Mouse (Mus musculus) embryonic facial prominence, embryonic 15.5 days (tissue): ENCODE measurements around the gene Gm49358. TPM values are rescaled to one million over a fixed set of nuclear protein-coding genes. Genes with fewer than 3 reads are reported as not detected.

Source experiments
- ATAC-seq: fragments of 200-750 bp; cut with Nextera tagmentation; 2 replicates; pipeline ENCODE4 v1.8.0; 2017; ENCODE audit warnings: low read depth, moderate TSS enrichment; ENCODE audit not compliant: insufficient number of reproducible peaks, low FRiP score, low TSS enrichment
- H3K27ac ChIP-seq: fragments of 300-500 bp; sonication (generic); replicated peaks from 2 replicates; pipeline ENCODE4 v1.5.1; 2015; ENCODE audit warnings: mild to moderate bottlenecking, inconsistent platforms
- H3K27me3 ChIP-seq: fragments of 300-500 bp; sonication (generic); 2 replicates; pipeline ENCODE4 v1.6.1; 2015; ENCODE audit warnings: inconsistent platforms
- H3K36me3 ChIP-seq: fragments of 300-500 bp; sonication (generic); 2 replicates; pipeline ENCODE4 v1.6.1; 2015; ENCODE audit warnings: mild to moderate bottlenecking, inconsistent platforms
- H3K4me1 ChIP-seq: fragments of 300-500 bp; sonication (generic); 2 replicates; pipeline ENCODE4 v1.6.1; 2015; ENCODE audit warnings: inconsistent platforms
- H3K4me2 ChIP-seq: fragments of 300-500 bp; sonication (generic); replicated peaks from 2 replicates; pipeline ENCODE4 v1.6.1; 2015; ENCODE audit warnings: mild to moderate bottlenecking, inconsistent platforms
- H3K4me3 ChIP-seq: fragments of 300-500 bp; sonication (generic); replicated peaks from 2 replicates; pipeline ENCODE4 v1.5.1; 2015; ENCODE audit warnings: mild to moderate bottlenecking, inconsistent platforms
- H3K9ac ChIP-seq: fragments of 300-500 bp; sonication (generic); 2 replicates; pipeline ENCODE4 v1.6.1; 2015; ENCODE audit warnings: inconsistent platforms
- H3K9me3 ChIP-seq: fragments of 300-500 bp; sonication (generic); replicated peaks from 2 replicates; pipeline ENCODE4 v1.6.1; 2016; ENCODE audit warnings: inconsistent platforms
- WGBS: fragments of 180-500 bp; shearing (Covaris S2); methylation state at CpG from one replicate; pipeline ENCODE4 v1.1.7; 2015; 5-methylcytosine and 5-hydroxymethylcytosine counted together
- polyA plus RNA-seq: library from polyadenylated mRNA; unstranded; fragments of >200 nt; fragmentation: Nextera tagmentation; extraction: Ambion mirVana; gene quantifications from 2 replicates; pipeline ENCODE4 v1.2.1, GENCODE M21; 2015

The Gm49358 gene
- polyA plus RNA-seq, 1 experiment from 2014 or later = not detected

- no peak overlapping the region for H3K9ac ChIP-seq
- WGBS = 84% methylated on average over 1 of the region's 1 CpGs
- H3K27me3 ChIP-seq = no peaks in the 10 kb centered on the region
- ATAC-seq = no peak
- no peak overlapping the region for H3K4me2 ChIP-seq
- no peak overlapping the region for H3K27ac ChIP-seq
- no peaks in the 10 kb centered on the region for H3K4me1 ChIP-seq
- H3K4me3 ChIP-seq = no peak overlapping the region
- no peaks in the 10 kb centered on the region for H3K36me3 ChIP-seq
- no peaks in the 10 kb centered on the region for H3K9me3 ChIP-seq
Observed at GRCm38 (mm10) chr10:86761236-86761635, 2.5 kb upstream of the Gm49358 start.

DNA sequence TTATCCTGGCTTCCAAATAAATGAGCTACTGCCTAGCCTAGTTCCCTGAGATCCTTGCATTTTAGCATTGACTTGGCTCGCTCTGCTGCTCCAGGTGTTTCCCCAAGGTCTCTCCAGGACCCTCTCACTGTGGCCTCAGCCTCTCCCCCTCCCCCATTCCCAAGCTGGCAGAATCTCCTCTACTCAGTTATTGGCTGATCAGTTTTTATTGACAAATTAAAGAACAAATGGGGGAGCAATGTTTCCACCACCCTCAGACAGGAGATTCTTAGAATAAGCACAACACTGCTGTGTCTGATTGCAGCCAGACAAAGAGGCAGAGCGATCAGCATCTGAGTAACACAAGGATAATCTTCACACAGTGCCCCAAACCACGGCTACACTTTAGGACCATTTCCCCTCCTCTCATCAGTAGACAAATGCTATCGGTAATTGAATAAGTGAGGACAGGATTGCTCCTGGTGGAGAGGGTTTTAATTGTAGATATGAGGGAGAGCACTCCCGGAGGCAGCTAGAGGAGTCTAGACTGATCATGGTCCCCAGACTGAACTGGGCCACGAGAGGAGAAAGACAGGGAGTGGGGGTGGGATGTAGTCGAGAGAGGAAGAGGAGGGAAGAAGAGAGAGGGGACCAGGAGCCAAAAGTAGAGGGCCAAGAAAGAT lies 1.9 kb upstream of the Gm49358 start:
- ATAC-seq = no peak
- no peak overlapping the region for H3K4me2 ChIP-seq
- H3K4me1 ChIP-seq = no peaks in the 10 kb centered on the region
- H3K36me3 ChIP-seq = no peaks in the 10 kb centered on the region
- H3K9me3 ChIP-seq = no peaks in the 10 kb centered on the region
- H3K9ac ChIP-seq = no peak overlapping the region
- 41% methylated on average over 7 of the region's 7 CpGs for WGBS
- H3K27me3 ChIP-seq = no peaks in the 10 kb centered on the region
- no peak overlapping the region for H3K4me3 ChIP-seq
- no peak overlapping the region for H3K27ac ChIP-seq

DNA sequence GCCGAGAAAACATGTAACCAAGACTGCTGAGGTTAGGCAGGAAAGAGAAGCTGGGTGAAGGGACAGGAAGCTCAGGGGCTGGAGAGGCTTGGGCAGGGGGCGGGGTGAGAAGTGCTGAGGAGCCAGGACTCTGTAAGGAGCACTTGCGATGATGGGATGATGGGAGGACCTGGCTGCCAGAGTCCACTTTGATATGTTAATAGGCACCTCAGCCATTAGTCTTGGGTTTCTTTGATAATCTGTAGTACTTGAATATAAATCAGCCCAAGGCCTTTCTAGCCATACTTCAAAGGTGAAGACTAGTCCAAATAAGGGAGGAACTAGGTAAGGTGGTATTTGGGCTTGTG lies 1.4 kb upstream of the Gm49358 start:
- Histone ChIP-seq H3K4me3 (no peak overlapping the region), H3K9me3 (no peaks in the 10 kb centered on the region), H3K4me2 (no peak overlapping the region), H3K9ac (no peak overlapping the region), H3K36me3 (no peaks in the 10 kb centered on the region), H3K27me3 (no peaks in the 10 kb centered on the region), H3K27ac (no peak overlapping the region), H3K4me1 (no peaks in the 10 kb centered on the region)
- ATAC-seq = no peak
- 64% methylated on average over 3 of the region's 3 CpGs for WGBS

- 87% methylated on average over 4 of the region's 4 CpGs for WGBS
- ATAC-seq = no peak
- no peaks in the 10 kb centered on the region for H3K9me3 ChIP-seq
- H3K27ac ChIP-seq = no peak overlapping the region
- no peak overlapping the region for H3K4me2 ChIP-seq
- no peak overlapping the region for H3K9ac ChIP-seq
- H3K27me3 ChIP-seq = no peaks in the 10 kb centered on the region
- H3K4me3 ChIP-seq = no peak overlapping the region
- no peaks in the 10 kb centered on the region for H3K36me3 ChIP-seq
- 0 out of 2 replicates have a peak, but pooled peaks cover 4% of the 10 kb centered on the region for H3K4me1 ChIP-seq
Observed at GRCm38 (mm10) chr10:86765344-86765966, 1.7 kb downstream of the Gm49358 start.

DNA sequence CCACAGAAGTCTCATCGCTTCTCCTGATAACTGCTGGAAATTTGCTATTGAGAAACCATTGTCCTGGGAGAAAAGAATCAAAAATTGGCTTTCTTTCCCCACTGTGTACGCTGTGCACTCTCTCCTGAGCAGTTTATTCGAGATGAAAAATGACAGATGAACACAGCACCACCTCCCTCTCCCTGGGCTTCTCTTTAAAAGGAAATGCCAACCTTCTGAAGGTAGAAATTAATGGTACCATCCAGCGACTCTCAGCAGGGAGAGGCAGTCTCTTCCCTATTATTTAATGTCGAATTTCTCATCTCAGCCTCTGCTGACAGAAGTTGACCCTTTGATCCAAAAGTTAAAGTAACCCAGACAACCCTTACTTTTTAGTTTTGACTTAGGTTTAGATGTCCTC lies 5.4 kb downstream of the Gm49358 start:
- Histone ChIP-seq H3K27me3 (no peaks in the 10 kb centered on the region), H3K9ac (no peak overlapping the region), H3K36me3 (no peaks in the 10 kb centered on the region), H3K27ac (no peak overlapping the region), H3K4me1 (0 out of 2 replicates have a peak, but pooled peaks cover 4% of the 10 kb centered on the region), H3K4me2 (no peak overlapping the region), H3K9me3 (no peaks in the 10 kb centered on the region), H3K4me3 (no peak overlapping the region)
- 58% methylated on average over 5 of the region's 5 CpGs for WGBS
- ATAC-seq = no peak

- ATAC-seq = no peak
- no peak overlapping the region for H3K9ac ChIP-seq
- H3K4me3 ChIP-seq = no peak overlapping the region
- no peak overlapping the region for H3K27ac ChIP-seq
- 0 out of 2 replicates have a peak, but pooled peaks cover 4% of the 10 kb centered on the region for H3K4me1 ChIP-seq
- H3K27me3 ChIP-seq = no peaks in the 10 kb centered on the region
- WGBS = 47% methylated on average over 4 of the region's 4 CpGs
- no peaks in the 10 kb centered on the region for H3K9me3 ChIP-seq
- H3K4me2 ChIP-seq = no peak overlapping the region
- H3K36me3 ChIP-seq = no peaks in the 10 kb centered on the region
Observed at GRCm38 (mm10) chr10:86769797-86770196, 6.0 kb downstream of the Gm49358 start.

- H3K27me3 ChIP-seq = no peaks in the 10 kb centered on the region
- H3K36me3 ChIP-seq = no peaks in the 10 kb centered on the region
- no peak overlapping the region for H3K4me2 ChIP-seq
- H3K4me3 ChIP-seq = no peak overlapping the region
- WGBS = 74% methylated on average over 5 of the region's 5 CpGs
- 0 out of 2 replicates have a peak, but pooled peaks cover 4% of the 10 kb centered on the region for H3K4me1 ChIP-seq
- H3K27ac ChIP-seq = no peak overlapping the region
- H3K9me3 ChIP-seq = no peaks in the 10 kb centered on the region
- no peak for ATAC-seq
- H3K9ac ChIP-seq = no peak overlapping the region
Observed at GRCm38 (mm10) chr10:86771701-86772100, 7.9 kb downstream of the Gm49358 start.

GRCm38 (mm10) chr10:86772231-86772631 lies 8.5 kb downstream of the Gm49358 start:
- H3K4me3 ChIP-seq = no peak overlapping the region
- no peaks in the 10 kb centered on the region for H3K27me3 ChIP-seq
- 52% methylated on average over 6 of the region's 6 CpGs for WGBS
- H3K4me1 ChIP-seq = 0 out of 2 replicates have a peak, but pooled peaks cover 4% of the 10 kb centered on the region
- no peak overlapping the region for H3K27ac ChIP-seq
- no peak overlapping the region for H3K9ac ChIP-seq
- no peaks in the 10 kb centered on the region for H3K36me3 ChIP-seq
- no peak for ATAC-seq
- no peaks in the 10 kb centered on the region for H3K9me3 ChIP-seq
- no peak overlapping the region for H3K4me2 ChIP-seq

- Histone ChIP-seq H3K9ac (no peak overlapping the region), H3K27ac (no peak overlapping the region), H3K36me3 (no peaks in the 10 kb centered on the region), H3K27me3 (no peaks in the 10 kb centered on the region), H3K4me3 (no peak overlapping the region), H3K9me3 (no peaks in the 10 kb centered on the region), H3K4me1 (0 out of 2 replicates have a peak, but pooled peaks cover 13% of the 10 kb centered on the region), H3K4me2 (no peak overlapping the region)
- 67% methylated on average over 4 of the region's 4 CpGs for WGBS
- no peak for ATAC-seq
Observed at GRCm38 (mm10) chr10:86773360-86773759, 9.6 kb downstream of the Gm49358 start.

DNA sequence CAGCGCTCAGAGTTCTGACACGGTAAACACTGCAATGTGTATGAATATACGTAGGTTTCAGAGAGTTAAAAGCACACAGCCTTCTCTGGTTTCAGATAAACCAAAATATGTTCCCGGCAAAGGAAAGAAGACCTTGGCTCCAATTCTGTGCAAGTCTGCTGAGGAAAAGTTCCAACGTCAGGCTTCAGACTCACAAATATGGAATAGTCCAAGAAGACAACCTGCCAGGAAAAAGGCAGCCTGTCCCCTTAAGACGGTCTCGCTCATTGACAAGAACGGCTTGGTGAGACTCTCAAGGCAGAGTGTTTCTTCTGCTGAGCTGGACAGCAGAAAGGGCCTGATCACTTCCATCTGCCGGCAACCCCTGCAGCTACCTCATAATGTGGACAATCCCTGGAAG lies 12.5 kb downstream of the Gm49358 start:
- 48% methylated on average over 9 of the region's 9 CpGs for WGBS
- H3K27me3 ChIP-seq = no peaks in the 10 kb centered on the region
- H3K36me3 ChIP-seq = no peaks in the 10 kb centered on the region
- no peak overlapping the region for H3K9ac ChIP-seq
- H3K4me2 ChIP-seq = no peak overlapping the region
- no peak overlapping the region for H3K27ac ChIP-seq
- H3K4me3 ChIP-seq = no peak overlapping the region
- no peaks in the 10 kb centered on the region for H3K9me3 ChIP-seq
- peaks cover 21% of the 10 kb centered on the region for H3K4me1 ChIP-seq
- no peak for ATAC-seq

GRCm38 (mm10) chr10:86777614-86778319 lies 14.0 kb downstream of the Gm49358 start:
- Histone ChIP-seq H3K36me3 (no peaks in the 10 kb centered on the region), H3K9ac (0 out of 2 replicates have a peak overlapping the region, but pooled peaks have one; percentile 4), H3K9me3 (no peaks in the 10 kb centered on the region), H3K27ac (0 out of 2 replicates have a peak overlapping the region, but pooled peaks have one; percentile 58), H3K27me3 (no peaks in the 10 kb centered on the region), H3K4me3 (peak overlapping the region; percentile 69), H3K4me1 (peaks cover 28% of the 10 kb centered on the region), H3K4me2 (peak overlapping the region; percentile 91)
- WGBS = 51% methylated on average over 19 of the region's 19 CpGs
- no peak for ATAC-seq
